Mouse (Mus musculus) frontal cortex, adult 2 months (tissue): ENCODE results near the gene Nr3c2. TPM values are rescaled to one million over a fixed set of nuclear protein-coding genes. Genes with fewer than 3 reads are reported as not detected.
A peak's percentile ranks its signal among the peaks of the same experiment; 100 is the strongest.

ENCODE experiments used
- DNase-seq, 2 experiments: peaks; one replicate each; pipeline ENCODE4 v3.0.0; 2022; ENCODE audit warnings: low spot score in 1 of 2; ENCODE audit errors: extremely low spot score in 1 of 2
- polyA plus RNA-seq: library from polyadenylated mRNA; depleted of rRNA; stranded (reverse); fragments of >200 nt; gene quantifications from 2 replicates; pipeline ENCODE4 v1.2.3, GENCODE M21; 2012

Gene Nr3c2
- polyA plus RNA-seq, 1 experiment, result 16.6 TPM

DNA sequence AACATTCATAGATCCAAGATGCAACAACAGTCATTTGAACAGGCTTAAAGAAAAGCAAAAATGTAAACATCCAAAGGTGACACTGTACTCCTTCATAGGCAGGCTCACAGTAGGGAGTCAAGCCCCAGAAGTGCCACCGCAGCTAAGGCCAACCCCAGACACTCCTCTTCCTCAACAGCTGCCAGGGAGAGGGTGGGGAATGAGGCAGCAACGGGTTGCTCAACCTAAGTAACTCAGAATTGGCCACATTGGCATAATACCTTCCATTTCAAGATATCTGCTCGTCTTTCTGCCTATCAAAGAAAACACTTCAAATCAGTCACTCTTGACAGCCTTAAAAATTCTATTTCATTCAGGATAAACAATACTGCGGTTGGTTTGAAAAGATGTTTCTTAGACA lies 392.9 kb downstream of the Nr3c2 start:
- DNase-seq, result no peak

- peak in 1 of 2 experiments; percentile 68 for DNase-seq
Measured at GRCm38 (mm10) chr8:77292649-77293048, 393.4 kb downstream of the Nr3c2 start.

DNA sequence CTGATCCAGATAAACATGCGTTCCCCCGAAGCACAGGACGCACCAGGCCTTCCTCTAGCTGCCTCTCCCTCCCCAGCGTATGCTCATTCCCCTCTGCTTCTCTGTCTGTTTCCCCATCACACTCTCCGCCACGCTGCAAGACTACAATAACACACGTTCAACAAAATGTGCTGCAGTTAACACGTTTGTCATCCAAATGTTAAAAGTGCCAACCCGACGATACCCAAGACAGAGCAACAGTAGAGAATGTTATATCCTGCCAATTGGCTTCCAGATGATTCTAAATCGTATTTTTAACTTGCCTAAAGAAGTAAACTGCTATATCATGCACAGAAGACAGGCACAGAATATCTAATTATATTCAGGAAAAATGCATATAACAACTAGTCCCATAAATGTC lies 395.4 kb downstream of the Nr3c2 start:
- DNase-seq, result peak; percentile 33 to 61
